Mouse (Mus musculus): ENCODE data around the gene Hfe. TPM values are rescaled to one million over a fixed set of nuclear protein-coding genes. Genes with fewer than 3 reads are reported as not detected.
A peak's percentile ranks its signal among the peaks of the same experiment; 100 is the strongest.
"Not testable (repeated sequence)": the region's sequence is repeated elsewhere in the genome, so short reads cannot be mapped to it uniquely, and the experiment has no call there.

The Hfe gene
- polyA plus RNA-seq, 1 experiment from 2014 or later: 10.8 TPM

GRCm38 (mm10) chr13:23689459-23689858 lies 21.2 kb downstream of the Hfe start:
- Histone ChIP-seq H3K9ac (no peak overlapping the region), H3K36me3 (no peaks in the 10 kb centered on the region), H3K27me3 (no peaks in the 10 kb centered on the region), H3K4me1 (peaks cover 7% of the 10 kb centered on the region), H3K27ac (no peak overlapping the region), H3K9me3 (no peaks in the 10 kb centered on the region), H3K4me3 (no peak overlapping the region), H3K4me2 (no peak overlapping the region)
- ATAC-seq (ENCODE audit: borderline replicate concordance, extremely low read depth, low FRiP score, low TSS enrichment): no peak
- whole genome bisulfite sequencing: 57% methylated on average over 2 of the region's 2 CpGs

DNA sequence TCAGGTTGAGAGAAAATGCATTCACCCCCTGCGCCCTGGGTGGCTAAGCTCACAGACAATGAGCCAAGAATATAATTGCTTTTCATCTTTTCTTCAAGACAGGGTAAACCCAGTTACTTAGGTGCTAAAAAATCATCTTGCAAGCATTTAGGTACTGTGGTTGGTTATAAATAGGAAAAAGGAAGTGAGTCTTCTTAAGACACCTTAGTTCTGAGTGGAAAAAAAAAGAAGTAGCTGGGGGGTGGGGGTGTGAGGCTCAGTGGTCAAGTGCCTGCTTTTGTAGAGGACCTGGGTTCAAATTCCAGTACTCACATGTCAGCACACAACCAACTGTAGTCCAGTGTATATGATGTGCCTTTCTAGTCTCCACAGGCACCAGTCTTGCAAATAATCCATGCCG lies 21.7 kb downstream of the Hfe start:
- Histone ChIP-seq H3K4me3 (no peak overlapping the region), H3K27ac (no peak overlapping the region), H3K36me3 (no peaks in the 10 kb centered on the region), H3K9ac (no peak overlapping the region), H3K27me3 (no peaks in the 10 kb centered on the region), H3K4me1 (peaks cover 7% of the 10 kb centered on the region), H3K4me2 (no peak overlapping the region), H3K9me3 (no peaks in the 10 kb centered on the region)
- ATAC-seq (ENCODE audit: borderline replicate concordance, extremely low read depth, low FRiP score, low TSS enrichment): no peak
- 95% methylated on average over 2 of the region's 2 CpGs for WGBS

GRCm38 (mm10) chr13:23687907-23688306 lies 22.7 kb downstream of the Hfe start:
- Histone ChIP-seq H3K27ac (no peak overlapping the region), H3K4me1 (peaks cover 9% of the 10 kb centered on the region), H3K9me3 (no peaks in the 10 kb centered on the region), H3K36me3 (no peaks in the 10 kb centered on the region), H3K4me3 (no peak overlapping the region), H3K9ac (no peak overlapping the region), H3K27me3 (no peaks in the 10 kb centered on the region), H3K4me2 (no peak overlapping the region)
- no peak for ATAC-seq (ENCODE audit: borderline replicate concordance, extremely low read depth, low FRiP score, low TSS enrichment)
- WGBS: 89% methylated on average over 7 of the region's 7 CpGs

DNA sequence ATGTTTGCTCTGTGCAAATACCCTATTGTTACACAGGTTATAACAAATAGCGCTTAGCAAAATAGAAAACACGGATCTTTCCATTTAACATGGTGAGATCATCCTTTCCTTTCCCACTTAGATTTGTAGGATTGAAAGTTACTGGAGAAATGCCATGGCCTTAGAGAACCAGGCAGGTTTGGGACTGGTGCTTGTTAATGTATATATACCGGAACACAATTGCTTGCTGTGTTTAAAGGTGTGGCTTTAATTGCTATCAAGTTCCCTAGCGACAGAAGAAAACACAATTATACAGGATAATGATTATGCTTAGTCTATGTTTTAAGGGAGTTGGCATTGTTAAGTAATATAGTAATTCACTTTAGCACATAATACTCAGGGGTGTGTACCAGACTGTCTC lies 23.5 kb downstream of the Hfe start:
- Histone ChIP-seq H3K27me3 (no peaks in the 10 kb centered on the region), H3K27ac (no peak overlapping the region), H3K9me3 (no peaks in the 10 kb centered on the region), H3K4me1 (peaks cover 16% of the 10 kb centered on the region), H3K4me2 (no peak overlapping the region), H3K4me3 (no peak overlapping the region), H3K9ac (no peak overlapping the region), H3K36me3 (no peaks in the 10 kb centered on the region)
- 73% methylated on average over 4 of the region's 4 CpGs for WGBS
- ATAC-seq (ENCODE audit: borderline replicate concordance, extremely low read depth, low FRiP score, low TSS enrichment): no peak

- Histone ChIP-seq H3K9me3 (no peaks in the 10 kb centered on the region), H3K9ac (peak overlapping the region; percentile 66), H3K4me1 (peaks cover 18% of the 10 kb centered on the region), H3K27me3 (no peaks in the 10 kb centered on the region), H3K4me3 (peak overlapping the region; percentile 49), H3K36me3 (no peaks in the 10 kb centered on the region), H3K27ac (peak overlapping the region; percentile 99), H3K4me2 (peak overlapping the region; percentile 65)
- 21% methylated on average over 4 of the region's 4 CpGs for WGBS
- ATAC-seq (ENCODE audit: borderline replicate concordance, extremely low read depth, low FRiP score, low TSS enrichment): no peak
Measured at GRCm38 (mm10) chr13:23685966-23686365, 24.7 kb downstream of the Hfe start.

- no peak for ATAC-seq (ENCODE audit: borderline replicate concordance, extremely low read depth, low FRiP score, low TSS enrichment)
Measured at GRCm38 (mm10) chr13:23685121-23685861, 25.4 kb downstream of the Hfe start.

GRCm38 (mm10) chr13:23684295-23684945 lies 26.2 kb downstream of the Hfe start:
- Histone ChIP-seq H3K9ac (peak overlapping the region; percentile 66), H3K4me3 (peak overlapping the region; percentile 49), H3K4me2 (peak overlapping the region; percentile 65), H3K27ac (peak overlapping the region; percentile 99), H3K4me1 (peaks cover 18% of the 10 kb centered on the region)
- not testable (repeated sequence) for H3K36me3 ChIP-seq, H3K9me3 ChIP-seq, H3K27me3 ChIP-seq
- under 1% methylated on average over 13 of the region's 37 CpGs for WGBS
- ATAC-seq (ENCODE audit: borderline replicate concordance, extremely low read depth, low FRiP score, low TSS enrichment): peak; percentile 13

More at GRCm38 (mm10) chr13:23685121-23685861, 25.4 kb downstream of the Hfe start:
- Histone ChIP-seq H3K4me3 (peak overlapping the region; percentile 49), H3K27ac (peak overlapping the region; percentile 99), H3K4me2 (peak overlapping the region; percentile 65), H3K9ac (peak overlapping the region; percentile 66), H3K4me1 (peaks cover 18% of the 10 kb centered on the region), H3K27me3 (no peaks in the 10 kb centered on the region), H3K36me3 (no peaks in the 10 kb centered on the region), H3K9me3 (no peaks in the 10 kb centered on the region)
- WGBS: 1% methylated on average over 15 of the region's 15 CpGs

- Histone ChIP-seq H3K9me3 (no peaks in the 10 kb centered on the region), H3K4me3 (peak within 1 kb of the TSS; percentile 49), H3K27ac (peak within 1 kb of the TSS; percentile 99), H3K4me2 (peak within 1 kb of the TSS; percentile 65), H3K27me3 (no peaks in the 10 kb centered on the region), H3K4me1 (peaks cover 18% of the 10 kb centered on the region), H3K9ac (peak within 1 kb of the TSS; percentile 66), H3K36me3 (no peaks in the 10 kb centered on the region)
- under 1% methylated on average over 27 of the region's 32 CpGs for WGBS
- ATAC-seq (ENCODE audit: borderline replicate concordance, extremely low read depth, low FRiP score, low TSS enrichment): peak; percentile 98
Measured at GRCm38 (mm10) chr13:23683755-23684281, 26.8 kb downstream of the Hfe start, which contains the start of the genes Hist1h2ac and Hist1h2bc. Gene Hist1h2ac (minus strand): TSS chr13:23683948. Gene Hist1h2bc (plus strand): TSS chr13:23684199.

- peak overlapping the region; percentile 99 for H3K27ac ChIP-seq
- peak; percentile 29; the same call in 1 of the 2 replicates for ATAC-seq (ENCODE audit: borderline replicate concordance, extremely low read depth, low FRiP score, low TSS enrichment)
- peak overlapping the region; percentile 59 for H3K4me2 ChIP-seq
- H3K4me3 ChIP-seq: peak overlapping the region; percentile 49
- WGBS: 6% methylated on average over 15 of the region's 30 CpGs
- H3K4me1 ChIP-seq: peaks cover 18% of the 10 kb centered on the region
- H3K36me3 ChIP-seq, H3K27me3 ChIP-seq, H3K9me3 ChIP-seq: not testable (repeated sequence)
- peak overlapping the region; percentile 51 for H3K9ac ChIP-seq
Measured at GRCm38 (mm10) chr13:23682947-23683754, 27.5 kb downstream of the Hfe start.

DNA sequence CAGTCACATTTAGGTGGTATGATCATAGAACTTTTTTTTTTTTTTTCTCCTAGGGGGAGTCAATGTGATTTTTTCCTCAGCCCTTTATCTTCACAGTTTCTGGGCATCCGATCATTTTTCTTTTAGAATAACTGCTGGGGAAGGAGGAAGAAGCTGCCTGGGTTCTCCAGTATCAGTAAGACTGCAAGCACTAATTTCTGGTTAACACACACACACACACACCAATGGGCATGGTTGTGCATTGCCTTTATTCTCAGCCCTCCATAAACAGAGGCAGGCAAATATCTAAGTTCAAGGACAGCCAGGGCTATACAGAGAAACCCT lies 28.1 kb downstream of the Hfe start:
- peak overlapping the region; percentile 59 for H3K4me2 ChIP-seq
- peak overlapping the region; percentile 51 for H3K9ac ChIP-seq
- ATAC-seq (ENCODE audit: borderline replicate concordance, extremely low read depth, low FRiP score, low TSS enrichment): no peak
- H3K27me3 ChIP-seq: no peaks in the 10 kb centered on the region
- no peaks in the 10 kb centered on the region for H3K36me3 ChIP-seq
- H3K27ac ChIP-seq: peak overlapping the region; percentile 99
- H3K9me3 ChIP-seq: no peaks in the 10 kb centered on the region
- H3K4me1 ChIP-seq: peaks cover 18% of the 10 kb centered on the region
- peak overlapping the region; percentile 49 for H3K4me3 ChIP-seq
- 17% methylated on average over 1 of the region's 1 CpGs for WGBS

DNA sequence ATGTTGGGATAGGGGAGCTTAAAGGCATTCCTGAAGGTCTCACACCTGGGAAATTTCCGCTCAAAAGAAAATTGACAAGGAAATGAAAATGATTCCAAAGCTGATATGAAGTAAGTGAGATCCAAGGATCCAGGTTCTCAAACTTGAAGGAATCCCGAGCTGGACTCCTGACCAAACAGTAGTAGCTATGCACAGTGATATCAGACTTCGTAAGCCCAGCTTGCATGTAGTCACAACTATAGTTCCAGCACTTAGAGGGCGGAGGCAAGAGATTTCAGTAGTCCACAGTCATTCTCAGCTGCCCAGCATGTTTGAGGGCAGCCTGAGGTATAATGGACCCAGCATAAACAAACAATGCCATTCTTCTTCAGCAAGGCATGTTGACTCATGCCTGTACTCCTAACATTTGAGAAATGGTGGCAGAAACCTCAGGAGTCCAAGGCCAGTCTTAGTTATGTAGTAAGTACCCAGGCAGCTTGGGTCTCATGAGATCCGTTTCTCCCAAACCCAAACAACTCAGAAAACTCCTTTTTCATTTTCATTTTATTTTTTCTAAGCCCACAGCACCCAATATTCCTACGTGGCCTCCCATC lies 28.6 kb downstream of the Hfe start:
- H3K36me3 ChIP-seq: no peaks in the 10 kb centered on the region
- H3K4me2 ChIP-seq: peak overlapping the region; percentile 59
- H3K4me3 ChIP-seq: no peak overlapping the region
- no peak for ATAC-seq (ENCODE audit: borderline replicate concordance, extremely low read depth, low FRiP score, low TSS enrichment)
- peak overlapping the region; percentile 51; the same call in 1 of the 2 replicates for H3K9ac ChIP-seq
- 70% methylated on average over 6 of the region's 6 CpGs for WGBS
- no peaks in the 10 kb centered on the region for H3K27me3 ChIP-seq
- H3K4me1 ChIP-seq: peaks cover 16% of the 10 kb centered on the region
- H3K27ac ChIP-seq: peak overlapping the region; percentile 99
- no peaks in the 10 kb centered on the region for H3K9me3 ChIP-seq

Data from lung, embryonic 15.5 days (tissue).